ENCODE assay signal across 13 mouse cellular contexts in genomic region chr1:187794240-187794930, GRCm38 (mm10).
"Had no signal": no experiment of that assay in that cellular context is flagged by ENCODE, and none has a peak within 500 bp of the region (broad histone marks: within the 10 kb centered on the region; RNA-seq: fewer than 3 reads in every experiment).

No protein-coding gene starts in this region.

- H3K27me3 ChIP-seq: kidney, embryonic 15.5 days; liver, embryonic 13.5 days had no signal

- H3K4me3 ChIP-seq: kidney, embryonic 15.5 days; left cerebral cortex, adult 2 months; liver, embryonic 13.5 days had no signal

- H3K9ac ChIP-seq: kidney, embryonic 15.5 days; liver, embryonic 13.5 days had no signal

- ATAC-seq: inflammation-experienced regulatory T-cells, adult 6 months; intestine, embryonic 16.5 days had no signal

- H3K4me1 ChIP-seq: liver, embryonic 13.5 days had no signal

- H3K9me3 ChIP-seq: kidney, embryonic 15.5 days; liver, embryonic 13.5 days had no signal

- DNase-seq: kidney, adult 18-20 months; kidney, postnatal 10 days; kidney, postnatal 36 days; layer of hippocampus, postnatal 36 days; liver, embryonic 13.5 days; midbrain, embryonic 14.5 days; thymus, adult 18-20 months; thymus, postnatal 36 days had no signal

- H3K36me3 ChIP-seq: kidney, embryonic 15.5 days; liver, embryonic 13.5 days had no signal

- H3K27ac ChIP-seq: kidney, embryonic 15.5 days; left cerebral cortex, adult 2 months; liver, embryonic 13.5 days had no signal

- H3K4me2 ChIP-seq: kidney, embryonic 15.5 days; liver, embryonic 13.5 days; midbrain, embryonic 11.5 days had no signal
